Mouse (Mus musculus) large intestine, adult 2 months (tissue): ENCODE results near the gene Egln3. TPM values are rescaled to one million over a fixed set of nuclear protein-coding genes. Genes with fewer than 3 reads are reported as not detected.

Source experiments
- DNase-seq: peaks from one replicate; pipeline ENCODE4 v3.0.0-alpha.2; 2012; ENCODE audit warnings: low read depth, low spot score
- WGBS: fragments of 180-500 bp; shearing (Covaris S2); methylation state at CpG from one replicate; pipeline ENCODE4 v1.1.7; 2018; 5-methylcytosine and 5-hydroxymethylcytosine counted together
- polyA plus RNA-seq: library from polyadenylated mRNA; depleted of rRNA; stranded (reverse); fragments of >200 nt; gene quantifications from 2 replicates; pipeline ENCODE4 v1.2.3, GENCODE M21; 2012; rRNA removed

The Egln3 gene
- 15.1 and 32.8 TPM in 2 replicates for polyA plus RNA-seq

- DNase-seq, result no peak
- WGBS, result under 1% methylated on average over 25 of the region's 25 CpGs
Measured at GRCm38 (mm10) chr12:54203656-54204045, at the start of gene Egln3. Gene Egln3 (minus strand): TSS chr12:54203860.

GRCm38 (mm10) chr12:54253449-54253848 lies 49.8 kb upstream of the Egln3 start:
- WGBS, result 55% methylated on average over 4 of the region's 4 CpGs
- DNase-seq, result no peak

- WGBS, result 17% methylated on average over 9 of the region's 9 CpGs
- DNase-seq, result no peak
Measured at GRCm38 (mm10) chr12:54251942-54252400, 48.3 kb upstream of the Egln3 start.

GRCm38 (mm10) chr12:54247835-54248234 lies 44.2 kb upstream of the Egln3 start:
- no peak for DNase-seq
- WGBS, result 88% methylated on average over 7 of the region's 7 CpGs

- DNase-seq, result no peak
- 72% methylated on average over 5 of the region's 5 CpGs for WGBS
Measured at GRCm38 (mm10) chr12:54243158-54243557, 39.5 kb upstream of the Egln3 start.

- WGBS, result 71% methylated on average over 6 of the region's 6 CpGs
- DNase-seq, result no peak
Measured at GRCm38 (mm10) chr12:54241976-54242375, 38.3 kb upstream of the Egln3 start.

GRCm38 (mm10) chr12:54233794-54234193 lies 30.1 kb upstream of the Egln3 start:
- no peak for DNase-seq
- 60% methylated on average over 6 of the region's 6 CpGs for WGBS

GRCm38 (mm10) chr12:54232996-54233603 lies 29.4 kb upstream of the Egln3 start:
- 78% methylated on average over 7 of the region's 7 CpGs for WGBS
- no peak for DNase-seq

- WGBS, result 92% methylated on average over 5 of the region's 5 CpGs
- no peak for DNase-seq
Measured at GRCm38 (mm10) chr12:54232456-54232855, 28.8 kb upstream of the Egln3 start.

GRCm38 (mm10) chr12:54227551-54227950 lies 23.9 kb upstream of the Egln3 start:
- no peak for DNase-seq
- WGBS, result 85% methylated on average over 8 of the region's 8 CpGs

- no peak for DNase-seq
- 50% methylated on average over 2 of the region's 2 CpGs for WGBS
Measured at GRCm38 (mm10) chr12:54226341-54226740, 22.7 kb upstream of the Egln3 start.

GRCm38 (mm10) chr12:54225610-54226009 lies 21.9 kb upstream of the Egln3 start:
- DNase-seq, result no peak
- 83% methylated on average over 4 of the region's 4 CpGs for WGBS

- 76% methylated on average over 3 of the region's 3 CpGs for WGBS
- no peak for DNase-seq
Measured at GRCm38 (mm10) chr12:54225090-54225489, 21.4 kb upstream of the Egln3 start.

- 80% methylated on average over 12 of the region's 12 CpGs for WGBS
Measured at GRCm38 (mm10) chr12:54222036-54222760, 18.5 kb upstream of the Egln3 start.

GRCm38 (mm10) chr12:54216673-54217072 lies 13.0 kb upstream of the Egln3 start:
- DNase-seq, result no peak
- 89% methylated on average over 5 of the region's 5 CpGs for WGBS

More at GRCm38 (mm10) chr12:54222036-54222760, 18.5 kb upstream of the Egln3 start:
- no peak for DNase-seq

- WGBS, result 18% methylated on average over 6 of the region's 6 CpGs
- DNase-seq, result no peak
Measured at GRCm38 (mm10) chr12:54214426-54214825, 10.8 kb upstream of the Egln3 start.

GRCm38 (mm10) chr12:54213871-54214270 lies 10.2 kb upstream of the Egln3 start:
- no peak for DNase-seq
- 29% methylated on average over 4 of the region's 4 CpGs for WGBS

GRCm38 (mm10) chr12:54213230-54213629 lies 9.6 kb upstream of the Egln3 start:
- no peak for DNase-seq
- 29% methylated on average over 5 of the region's 5 CpGs for WGBS

- WGBS, result 6% methylated on average over 6 of the region's 6 CpGs
- DNase-seq, result no peak
Measured at GRCm38 (mm10) chr12:54209182-54209563, 5.5 kb upstream of the Egln3 start.

GRCm38 (mm10) chr12:54208433-54209181 lies 4.9 kb upstream of the Egln3 start:
- WGBS, result 27% methylated on average over 8 of the region's 8 CpGs
- no peak for DNase-seq
